Mouse (Mus musculus) induced T-regulatory cell, adult 2 months (primary cell): ENCODE data around the gene Arrb1.
A peak's percentile ranks its signal among the peaks of the same experiment; 100 is the strongest.
"Not testable (repeated sequence)": the region's sequence is repeated elsewhere in the genome, so short reads cannot be mapped to it uniquely, and the experiment has no call there.

Experiments
- DNase-seq: peaks from one replicate; pipeline ENCODE4 v3.0.0-alpha.2; 2012; ENCODE audit warnings: low read depth

Gene Arrb1

DNA sequence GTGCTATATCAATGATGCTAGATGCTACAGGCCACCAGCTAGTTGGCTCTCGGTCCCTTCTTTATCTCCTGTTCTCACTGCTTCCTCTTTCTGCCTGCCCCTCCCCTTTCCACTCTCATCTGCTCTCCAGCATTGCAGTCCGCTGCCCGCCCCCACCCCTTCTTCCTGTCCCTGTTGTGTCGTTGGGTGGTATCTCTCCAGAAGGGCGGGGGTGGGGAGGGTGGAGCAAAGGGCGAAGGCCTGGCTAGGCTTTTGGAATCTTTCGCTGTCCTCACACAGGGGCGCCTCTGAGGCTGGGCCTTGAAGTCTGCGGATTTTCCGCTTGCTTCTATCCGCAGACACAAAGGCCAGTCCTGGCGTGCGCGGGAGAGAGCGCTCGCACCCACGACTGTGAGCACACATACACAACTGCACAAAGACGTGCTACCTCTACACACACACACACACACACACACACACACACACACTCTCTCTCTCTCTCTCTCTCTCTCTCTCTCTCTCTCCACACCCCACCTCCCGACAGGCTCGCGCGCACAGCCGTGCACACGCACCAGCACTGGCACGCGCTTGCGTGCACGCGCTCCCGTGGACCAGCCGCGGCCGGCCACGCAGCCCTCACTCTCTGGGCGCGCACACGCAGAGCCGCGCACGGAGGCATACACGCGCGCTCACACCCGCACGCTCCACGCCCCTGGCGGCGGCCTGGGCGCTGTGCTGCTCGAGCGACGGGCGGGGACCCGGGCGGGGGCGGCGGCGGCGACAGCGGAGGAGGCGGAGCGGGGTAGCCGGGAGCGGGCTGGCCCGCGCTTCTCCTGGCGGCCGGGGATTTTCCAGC, at the start of gene Arrb1:
Gene Arrb1, plus strand, starts transcription at position 566 of the 835 bp plus-strand sequence.
- DNase-seq: peak; percentile 90

DNA sequence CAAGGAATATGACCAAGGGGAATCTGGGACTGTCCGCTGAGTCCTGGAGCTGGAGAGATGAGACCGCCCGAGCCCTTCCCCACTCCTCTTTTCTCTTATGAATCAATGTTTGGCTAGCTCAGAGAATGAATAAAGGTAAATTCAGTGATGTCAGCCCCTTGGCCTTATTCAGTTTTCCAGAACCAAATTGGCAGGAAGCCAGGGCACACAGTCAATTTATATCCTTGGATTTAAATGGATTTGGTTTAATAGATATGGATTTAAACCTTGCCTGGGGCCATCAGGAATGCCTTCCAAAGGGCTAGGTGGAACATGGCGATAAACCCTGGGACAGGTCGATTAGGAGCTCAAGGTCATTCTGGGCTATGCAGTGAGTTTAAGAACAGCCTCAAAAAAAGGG, 45.6 kb upstream of the Arrb1 start:
- no peak for DNase-seq

- no peak for DNase-seq
Measured at GRCm38 (mm10) chr7:99499128-99499527, 36.1 kb upstream of the Arrb1 start.

- peak; percentile 83 for DNase-seq
Measured at GRCm38 (mm10) chr7:99500201-99500600, 35.1 kb upstream of the Arrb1 start.

- no peak for DNase-seq
Measured at GRCm38 (mm10) chr7:99500655-99501054, 34.6 kb upstream of the Arrb1 start.

DNA sequence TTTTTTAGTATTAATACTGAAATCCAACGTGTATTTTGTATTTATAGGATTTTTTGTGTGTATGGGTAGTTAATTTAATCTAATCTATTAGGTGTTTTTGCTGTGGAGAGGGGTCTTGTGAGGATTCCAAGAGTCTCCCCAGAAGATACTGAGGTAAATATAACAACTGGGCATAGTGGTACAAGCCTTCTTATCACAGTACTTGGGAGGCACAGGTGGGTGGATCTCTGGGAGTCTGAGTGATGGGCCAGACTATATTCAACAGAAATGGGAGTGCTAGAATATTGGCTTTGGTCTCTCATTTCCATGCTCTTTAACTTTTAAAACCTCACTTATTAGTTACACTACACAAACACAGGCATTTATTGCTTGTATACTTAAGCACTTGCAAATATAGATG, 34.1 kb upstream of the Arrb1 start:
- DNase-seq: no peak

DNA sequence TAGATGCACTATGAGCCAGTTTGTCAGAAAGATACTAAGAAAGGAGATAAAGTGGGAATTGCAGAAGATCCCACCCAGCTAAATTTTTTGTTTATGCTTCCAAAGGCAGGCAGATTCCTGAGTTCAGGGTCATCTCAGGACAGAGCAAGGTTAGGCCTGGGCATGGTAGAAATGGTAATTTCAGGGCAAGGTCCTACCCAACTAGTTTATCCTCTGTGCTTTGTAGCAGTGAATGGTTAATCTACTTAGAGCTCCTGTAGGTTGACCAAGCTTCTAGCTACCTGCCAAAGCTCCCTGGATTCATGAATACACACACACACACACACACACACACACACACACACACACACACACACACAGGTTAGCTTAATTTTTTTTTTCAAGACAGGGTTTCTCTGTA, 30.7 kb upstream of the Arrb1 start:
- DNase-seq: no peak

- DNase-seq: not testable (repeated sequence)
Measured at GRCm38 (mm10) chr7:99508187-99508586, 27.1 kb upstream of the Arrb1 start.

- no peak for DNase-seq
Measured at GRCm38 (mm10) chr7:99510087-99510501, 25.2 kb upstream of the Arrb1 start.

- no peak for DNase-seq
Measured at GRCm38 (mm10) chr7:99516092-99516813, 19.0 kb upstream of the Arrb1 start.

GRCm38 (mm10) chr7:99516814-99517157, 18.5 kb upstream of the Arrb1 start:
- no peak for DNase-seq

DNA sequence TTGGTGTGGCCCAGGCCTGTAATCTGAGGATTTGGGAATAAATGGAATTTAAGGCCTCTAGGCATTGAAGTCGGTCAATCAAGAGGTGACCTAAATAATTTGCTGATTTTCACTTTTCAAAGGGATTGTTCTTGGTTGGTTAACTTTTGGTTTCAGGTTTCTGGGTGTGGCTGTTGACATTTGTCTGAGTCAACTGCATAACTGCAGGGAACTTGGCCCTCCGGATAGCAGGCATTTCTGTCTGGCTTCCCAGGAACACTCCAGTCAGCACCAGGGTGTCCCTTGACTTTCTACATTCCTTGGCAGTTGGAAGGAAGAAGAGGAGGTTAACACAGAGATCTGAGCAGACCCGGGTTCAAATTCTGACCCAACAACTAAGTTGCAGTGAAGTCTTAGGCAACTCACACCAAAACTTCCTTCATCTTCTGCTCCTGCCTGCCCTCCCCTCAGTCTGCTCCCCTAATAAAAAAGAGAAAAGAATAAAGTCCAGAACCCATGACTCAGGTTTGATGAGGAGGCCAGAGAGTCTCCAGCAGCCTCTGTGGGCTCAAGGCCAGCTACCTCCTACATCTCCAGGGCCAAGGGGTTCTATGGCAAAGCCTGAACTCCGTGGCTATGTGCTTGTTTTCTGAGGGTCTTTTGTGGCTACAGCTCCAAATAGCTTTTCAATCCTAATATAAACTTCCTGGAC, 16.2 kb upstream of the Arrb1 start:
- DNase-seq: no peak

DNA sequence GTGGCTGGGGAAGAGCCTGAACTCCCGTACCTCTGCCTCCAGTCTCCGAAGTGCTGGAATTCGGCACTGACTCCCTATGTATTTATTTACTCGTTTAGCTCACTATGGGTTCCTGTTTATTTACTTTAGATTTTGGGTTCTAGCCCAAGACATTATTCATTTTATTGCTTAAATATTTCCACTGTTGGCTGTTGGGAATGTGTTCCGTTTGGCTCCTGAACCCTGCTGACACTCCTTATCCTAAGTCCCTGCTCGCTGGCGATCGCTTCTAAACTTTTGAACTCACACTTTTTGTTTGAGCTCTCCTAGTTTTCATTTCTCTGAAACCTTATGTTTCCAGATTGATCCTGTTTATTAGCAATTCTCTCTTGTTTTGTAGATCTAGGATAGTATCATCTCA, 12.1 kb upstream of the Arrb1 start:
- no peak for DNase-seq

DNA sequence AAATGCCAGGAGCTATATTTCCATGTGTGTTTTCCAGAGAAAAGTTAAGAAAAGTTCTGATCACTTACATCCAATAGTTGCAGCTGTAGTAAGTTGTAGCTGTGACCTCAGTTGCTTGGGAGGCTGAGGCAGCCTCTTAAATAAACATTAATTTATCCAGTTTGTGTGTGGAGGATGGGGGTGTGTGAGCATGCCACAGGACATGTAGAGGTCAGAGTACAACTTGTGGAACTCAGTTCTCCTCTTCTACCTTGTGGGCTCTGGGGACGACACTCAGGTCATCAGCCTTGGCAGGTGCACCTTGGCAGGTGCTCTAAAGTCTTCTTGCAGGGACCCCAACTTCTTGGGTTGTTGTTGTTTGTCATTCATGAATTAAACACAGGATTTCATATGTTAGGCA, 11.4 kb upstream of the Arrb1 start:
- no peak for DNase-seq

DNA sequence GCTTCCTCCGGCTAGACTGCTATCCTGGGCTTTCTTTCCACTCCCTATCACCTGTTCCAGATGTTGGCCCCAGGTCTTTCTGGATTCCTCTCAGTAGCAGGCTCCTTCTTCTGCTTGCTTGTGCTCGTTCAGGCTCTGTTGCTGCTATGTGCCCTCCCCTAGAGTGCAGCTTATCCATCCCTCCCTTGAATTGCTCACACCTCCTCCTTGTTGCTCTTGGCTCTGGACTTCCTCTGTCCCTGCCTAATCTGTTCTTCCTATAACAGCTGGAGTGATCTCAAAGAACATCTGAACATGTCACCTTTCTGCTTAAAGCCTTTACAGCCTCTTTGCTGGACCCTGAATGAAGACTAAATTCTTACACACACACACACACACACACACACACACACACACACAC, 6.7 kb upstream of the Arrb1 start:
- no peak for DNase-seq

DNA sequence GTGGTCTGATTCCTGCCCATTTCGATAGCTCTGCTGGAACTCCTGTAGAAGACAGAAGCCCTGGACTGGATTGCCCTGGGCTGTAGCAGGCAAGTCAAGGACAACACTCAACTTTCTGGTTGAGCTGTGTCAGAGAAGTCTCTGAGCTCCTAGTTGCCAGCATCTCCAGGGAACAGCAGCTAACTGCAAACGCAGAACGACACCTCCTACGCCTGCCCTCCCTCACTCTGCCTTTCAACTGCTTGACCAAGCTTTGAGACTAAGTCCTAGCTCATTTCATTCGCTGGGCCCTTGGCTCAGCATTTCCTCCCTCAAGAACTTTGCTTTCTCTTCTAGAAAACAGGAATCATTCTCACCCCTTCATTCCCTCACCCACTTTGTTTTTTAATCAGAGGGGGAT, 5.9 kb upstream of the Arrb1 start:
- no peak for DNase-seq

- DNase-seq: no peak
Measured at GRCm38 (mm10) chr7:99531408-99531970, 3.8 kb upstream of the Arrb1 start.

GRCm38 (mm10) chr7:99532526-99532925, 2.7 kb upstream of the Arrb1 start:
- DNase-seq: peak; percentile 27

GRCm38 (mm10) chr7:99533600-99533999, 1.7 kb upstream of the Arrb1 start:
- no peak for DNase-seq

GRCm38 (mm10) chr7:99534501-99534900, 765 bp upstream of the Arrb1 start:
- DNase-seq: no peak

DNA sequence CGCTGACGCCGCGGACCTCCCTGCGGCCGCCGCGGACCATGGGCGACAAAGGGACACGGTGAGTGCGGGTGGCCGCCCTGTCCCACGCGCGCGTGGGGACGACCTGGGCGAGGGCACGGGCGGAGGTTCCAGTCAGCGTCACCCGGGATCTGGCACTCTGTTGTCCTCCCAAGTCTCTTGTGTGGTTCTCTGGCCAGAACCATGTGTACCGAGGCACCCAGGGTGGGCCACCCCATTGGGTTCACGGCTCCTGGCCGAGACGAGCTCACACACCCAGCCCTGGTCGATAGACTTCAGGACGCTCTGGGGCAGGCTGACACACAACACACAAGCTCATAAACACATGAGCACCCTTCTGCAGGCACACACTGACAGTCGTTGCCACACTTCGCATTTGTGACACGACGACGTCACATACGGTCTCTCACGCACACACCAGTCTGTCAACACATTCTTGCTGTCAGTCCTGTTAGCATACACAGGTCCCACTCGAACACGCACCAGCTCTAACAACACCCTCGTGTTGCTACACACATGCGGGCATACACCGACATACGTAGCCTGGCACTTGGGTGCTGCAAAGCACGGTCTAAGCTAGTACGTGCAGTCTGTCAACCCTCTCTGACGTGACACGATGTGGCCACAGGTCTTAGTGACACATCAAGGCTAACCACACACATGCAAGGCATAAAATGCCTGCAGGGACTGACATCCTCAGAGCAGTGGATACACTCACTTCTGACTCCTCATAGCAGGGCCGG, 655 bp downstream of the Arrb1 start:
- DNase-seq: peak; percentile 87
